Mouse (Mus musculus): Measurements from ENCODE around the gene Rxra.
A peak's percentile ranks its signal among the peaks of the same experiment; 100 is the strongest.

Gene Rxra

DNA sequence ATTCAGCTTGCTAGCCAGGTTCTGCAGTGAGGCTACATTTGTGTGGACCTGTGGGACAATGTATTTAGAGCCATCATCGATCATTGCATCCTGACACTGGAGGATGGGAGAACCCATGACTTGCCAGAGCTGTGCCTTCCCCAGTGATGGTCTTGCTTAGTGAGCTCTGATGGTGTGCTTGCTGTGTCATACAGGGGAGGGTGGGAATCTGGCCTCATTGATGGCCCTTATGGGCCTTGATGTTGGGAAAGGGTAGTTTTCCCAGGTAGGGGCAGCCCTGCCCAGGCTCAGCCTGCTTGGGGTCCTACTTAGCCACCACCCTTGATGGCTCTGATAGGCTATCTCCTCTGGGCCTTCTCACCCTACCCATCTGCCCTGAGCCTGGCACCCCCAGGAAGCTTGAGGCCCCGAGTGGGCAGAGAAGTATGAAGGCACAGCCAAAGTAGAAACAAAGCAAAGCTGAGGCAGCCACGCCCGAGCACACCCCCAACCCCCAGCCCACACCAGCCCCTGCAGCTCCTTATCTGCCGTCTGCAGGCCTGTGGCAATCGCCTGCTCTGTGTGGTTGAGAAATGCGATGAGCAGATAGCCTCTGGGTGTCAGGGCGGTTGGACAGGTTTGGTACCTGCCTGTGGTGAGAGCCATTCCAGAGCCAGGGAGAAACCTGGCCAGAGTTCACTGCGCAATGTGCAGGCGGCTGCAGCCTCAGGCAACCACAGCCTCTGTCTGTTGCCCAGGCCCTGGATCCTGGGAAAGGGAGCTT is 26.8 kb downstream of the Rxra start:
- DNase-seq (ENCODE audit: low spot score in 2 of 2), result peak; percentile 29 to 35

DNA sequence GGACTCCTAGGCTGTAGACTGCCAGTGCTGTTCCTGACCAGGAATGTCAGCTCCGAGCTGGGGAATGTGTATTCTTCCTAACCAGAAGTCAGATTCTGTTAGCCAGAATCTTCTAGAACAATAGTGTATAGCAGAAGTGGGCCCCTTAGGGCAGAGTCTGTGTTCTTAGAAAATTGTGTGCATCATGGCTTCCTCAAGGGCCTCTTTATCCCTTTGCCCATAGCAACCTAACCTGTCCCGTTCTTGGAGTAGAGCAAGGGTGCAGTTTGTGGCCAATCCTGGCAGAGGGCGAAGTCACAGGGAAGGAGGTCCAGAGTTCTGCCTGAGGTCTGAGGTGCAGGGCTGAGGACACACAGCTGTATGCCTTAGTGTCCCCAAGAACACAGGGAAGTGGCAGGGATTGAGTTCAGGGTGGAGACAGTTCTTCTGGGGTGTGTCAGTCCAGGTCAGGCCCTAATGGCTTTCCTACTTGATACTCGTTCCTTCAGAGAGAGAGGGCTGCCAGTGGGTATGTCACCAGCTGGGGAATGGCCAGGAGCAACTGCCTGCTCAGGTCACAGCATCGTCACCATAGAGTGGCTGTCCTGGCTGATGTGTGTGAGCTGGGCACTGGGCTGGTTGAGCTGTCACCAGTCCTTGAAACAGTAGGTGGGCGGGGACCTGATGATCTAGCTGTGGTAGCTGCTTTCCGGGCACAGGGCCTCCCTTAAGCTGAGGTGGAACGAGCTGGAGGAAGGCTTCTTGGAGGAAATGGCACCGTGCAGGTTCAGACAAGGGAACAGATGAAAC is 27.8 kb downstream of the Rxra start:
- DNase-seq (ENCODE audit: low spot score in 2 of 2), result no peak

DNA sequence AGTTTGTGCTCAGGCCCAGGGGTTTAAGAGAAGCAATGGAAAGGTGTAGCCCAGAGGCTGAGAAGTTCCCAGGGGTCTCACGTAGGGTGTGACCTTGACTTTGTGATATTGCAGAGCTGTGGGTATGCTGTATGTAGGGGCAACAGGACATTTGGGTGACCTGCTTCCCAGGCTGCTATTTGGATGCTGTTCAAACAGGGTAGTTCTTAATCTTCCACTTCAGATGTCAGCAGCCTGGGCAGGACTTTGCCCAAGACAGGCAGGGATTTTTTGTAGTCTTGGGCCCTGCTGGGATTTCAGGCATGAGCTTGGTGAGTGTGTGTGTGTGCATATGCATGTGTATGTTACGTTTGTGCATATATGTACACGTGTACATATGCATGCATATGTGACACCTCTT is 28.4 kb downstream of the Rxra start:
- no peak for DNase-seq (ENCODE audit: low spot score in 2 of 2)

DNA sequence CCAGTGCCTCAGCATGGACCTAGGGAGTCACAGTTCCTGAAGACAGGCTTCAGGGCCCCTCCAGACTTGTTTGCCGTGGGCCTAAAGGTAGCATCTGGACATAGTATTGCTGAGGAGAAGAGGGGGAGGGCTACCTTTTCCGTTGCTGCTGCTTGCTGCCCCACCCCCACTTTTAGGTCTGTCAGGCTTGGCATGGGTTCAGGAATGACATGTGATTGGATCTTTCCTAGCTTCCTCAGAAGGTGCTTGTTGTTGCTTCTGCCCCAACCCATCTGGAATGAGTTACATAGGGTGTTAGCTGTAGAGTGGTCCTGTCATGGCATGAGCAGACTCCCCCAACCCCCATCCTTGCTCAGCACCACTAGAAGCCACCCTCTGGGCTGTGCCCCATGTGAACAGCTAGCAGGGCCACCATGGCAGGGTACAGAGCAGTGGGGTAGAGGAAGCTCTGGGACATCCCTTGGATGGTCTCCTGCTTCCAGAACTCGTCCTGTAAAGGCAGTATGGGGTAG is 34.7 kb downstream of the Rxra start:
- no peak for DNase-seq (ENCODE audit: low spot score in 2 of 2)

DNA sequence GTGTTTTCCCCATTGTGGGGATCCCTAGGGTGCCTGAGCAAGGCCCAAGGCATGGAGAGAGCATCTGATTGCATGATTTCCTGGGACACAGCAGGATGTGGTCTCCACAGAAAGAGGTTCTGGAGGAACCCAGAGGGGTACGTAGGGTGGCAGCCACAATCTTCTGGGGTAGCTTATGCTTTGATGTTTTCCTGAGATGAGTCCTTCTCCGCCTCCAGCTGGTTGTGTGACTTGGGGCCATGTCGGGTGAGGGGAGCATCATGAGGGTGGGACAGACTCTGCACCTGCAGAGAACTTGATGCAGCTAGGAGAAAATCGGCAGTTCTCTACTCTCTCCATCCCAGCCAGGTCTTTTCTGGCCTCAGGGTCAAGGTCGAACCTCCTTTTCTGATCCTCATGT is 36.4 kb downstream of the Rxra start:
- DNase-seq (ENCODE audit: low spot score in 2 of 2), result no peak

DNA sequence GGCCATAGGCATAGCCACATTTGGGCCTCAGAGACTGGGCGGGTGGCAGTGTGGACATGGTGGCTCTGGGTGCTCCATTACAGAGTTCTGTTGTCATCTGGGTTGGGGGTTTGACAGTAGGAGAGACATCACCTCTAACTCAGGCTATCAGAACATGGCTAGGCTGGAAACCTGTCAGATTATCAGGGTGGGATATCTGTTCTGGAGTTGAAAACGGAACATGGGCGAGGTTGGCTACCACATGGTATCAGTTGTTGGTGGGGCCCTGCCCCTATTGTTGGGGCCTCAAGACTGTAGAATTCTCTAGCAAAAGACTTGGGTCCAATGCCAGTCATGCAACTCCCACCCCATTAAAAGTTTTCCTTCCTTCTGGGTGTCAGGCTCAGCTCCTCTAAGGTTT is 37.1 kb downstream of the Rxra start:
- no peak for DNase-seq (ENCODE audit: low spot score in 2 of 2)

DNA sequence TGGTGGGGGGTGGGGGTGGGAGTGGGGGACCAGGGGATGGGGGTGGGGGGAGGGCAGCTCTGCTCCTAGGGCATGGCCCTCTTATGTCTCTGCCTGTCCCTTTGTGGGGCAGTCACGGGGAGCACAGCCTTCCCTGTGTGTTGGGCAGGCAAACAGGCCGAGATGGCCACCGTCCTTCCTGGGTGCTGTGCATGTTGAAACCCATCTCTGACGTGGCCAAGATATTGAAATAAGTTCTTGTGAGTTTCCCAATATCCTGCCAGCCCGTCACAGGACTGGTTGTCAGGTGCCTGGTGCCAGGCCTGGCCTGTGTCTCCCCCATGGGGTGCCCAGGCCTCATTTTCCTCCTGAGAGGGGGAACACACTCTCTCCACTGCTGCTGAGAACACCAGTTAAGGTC is 37.9 kb downstream of the Rxra start:
- peak in 1 of 2 experiments; percentile 42 for DNase-seq (ENCODE audit: low spot score in 2 of 2)

DNA sequence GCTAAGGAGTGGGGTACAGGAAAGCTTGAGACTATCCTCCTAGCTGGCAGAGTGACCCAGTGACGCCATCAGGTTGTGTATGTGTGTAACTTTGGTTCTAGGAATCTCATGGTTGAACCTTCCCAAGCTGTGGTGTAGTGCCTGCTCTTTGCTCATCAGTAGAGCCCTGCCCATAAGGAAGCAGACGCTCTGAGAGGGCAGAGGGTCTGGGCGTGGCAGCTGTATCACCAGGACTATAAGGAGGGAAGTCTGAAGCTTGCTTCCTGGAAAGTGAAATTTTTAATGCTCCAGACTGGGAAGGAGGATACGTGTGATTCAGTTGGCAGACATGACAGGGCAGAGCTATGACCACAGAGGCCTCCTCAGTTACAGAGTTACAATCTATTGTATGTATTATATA is 39.0 kb downstream of the Rxra start:
- DNase-seq (ENCODE audit: low spot score in 2 of 2), result no peak

DNA sequence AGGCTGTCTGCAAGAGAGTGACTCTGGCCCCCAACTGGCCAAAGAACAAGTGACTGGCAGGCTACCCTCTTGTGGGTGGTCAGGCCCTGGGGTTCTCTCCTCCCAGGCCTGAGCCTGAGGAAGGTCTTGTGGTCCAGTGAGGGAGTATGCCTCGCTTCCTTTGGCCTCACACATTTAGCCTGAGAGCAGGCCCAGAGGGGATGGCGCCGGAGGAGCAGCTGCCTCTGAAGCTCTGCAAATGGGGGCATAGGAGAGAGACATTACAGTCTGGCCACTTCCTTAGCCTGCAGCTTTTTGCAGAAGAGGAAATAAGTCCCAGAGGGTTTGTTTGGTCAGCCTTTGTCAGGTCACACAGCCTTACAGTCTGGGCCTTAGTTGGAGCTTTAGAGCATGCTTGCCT is 40.1 kb downstream of the Rxra start:
- DNase-seq (ENCODE audit: low spot score in 2 of 2), result no peak

DNA sequence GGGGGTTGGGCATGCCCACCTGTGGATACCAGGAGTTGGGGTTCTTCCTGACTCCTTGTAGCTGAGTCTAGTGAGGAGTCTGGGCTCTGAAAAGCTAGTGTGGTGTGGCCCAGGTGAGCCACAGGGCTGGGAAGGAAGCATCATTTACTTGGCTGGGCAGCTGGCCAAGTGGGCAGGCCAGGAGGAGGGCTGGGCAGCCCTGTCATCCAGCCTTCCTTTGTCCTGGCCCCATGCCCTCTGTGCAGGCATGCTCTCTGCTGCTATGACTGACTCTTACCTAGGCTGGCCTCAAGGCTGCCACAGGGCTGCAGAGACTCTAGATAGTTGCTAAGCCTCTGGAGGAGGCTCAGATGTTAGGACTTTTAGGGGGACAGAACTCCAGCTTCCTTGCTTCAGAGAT is 42.0 kb downstream of the Rxra start:
- no peak for DNase-seq (ENCODE audit: low spot score in 2 of 2)

DNA sequence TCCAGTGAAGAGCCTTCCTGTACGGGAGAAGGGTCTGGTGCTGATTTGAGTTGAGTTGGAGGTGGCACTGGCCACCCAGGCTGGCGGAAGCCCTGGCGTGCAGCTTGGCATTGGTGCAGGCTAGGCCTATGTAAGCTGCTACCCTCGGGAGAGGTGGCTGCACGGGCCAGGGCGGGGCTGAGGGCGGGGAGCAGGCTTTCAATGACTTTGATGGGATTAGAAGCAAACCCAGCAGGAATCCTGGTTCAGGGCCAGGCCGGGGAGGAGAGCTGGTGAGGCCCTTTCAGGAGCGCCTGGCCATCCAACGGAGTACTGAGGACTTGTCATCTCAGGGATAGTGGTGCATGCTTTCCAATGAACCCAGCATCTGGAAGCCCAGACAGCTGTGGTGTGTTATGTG is 43.4 kb downstream of the Rxra start:
- no peak for DNase-seq (ENCODE audit: low spot score in 2 of 2)

DNA sequence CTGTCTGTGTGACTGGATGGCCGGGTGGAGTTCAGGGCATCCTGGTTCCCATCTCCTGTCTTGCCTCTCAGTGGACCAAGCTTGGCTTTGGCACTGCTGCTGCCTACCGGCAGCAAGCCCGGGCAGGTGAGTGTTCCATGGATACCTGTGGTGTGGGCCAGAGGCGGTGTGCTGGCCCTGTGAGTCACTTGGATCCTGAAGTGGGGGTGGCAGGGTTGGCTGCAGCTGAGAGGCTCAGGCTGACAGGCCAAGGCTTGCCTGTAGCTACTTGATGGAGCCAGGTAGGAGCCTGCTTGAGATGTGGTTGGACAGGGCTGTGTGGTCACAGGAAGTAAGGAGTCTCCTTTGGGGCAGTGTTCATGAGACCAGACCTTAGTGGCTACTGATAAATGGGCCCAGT is 45.4 kb downstream of the Rxra start:
- no peak for DNase-seq (ENCODE audit: low spot score in 2 of 2)

DNA sequence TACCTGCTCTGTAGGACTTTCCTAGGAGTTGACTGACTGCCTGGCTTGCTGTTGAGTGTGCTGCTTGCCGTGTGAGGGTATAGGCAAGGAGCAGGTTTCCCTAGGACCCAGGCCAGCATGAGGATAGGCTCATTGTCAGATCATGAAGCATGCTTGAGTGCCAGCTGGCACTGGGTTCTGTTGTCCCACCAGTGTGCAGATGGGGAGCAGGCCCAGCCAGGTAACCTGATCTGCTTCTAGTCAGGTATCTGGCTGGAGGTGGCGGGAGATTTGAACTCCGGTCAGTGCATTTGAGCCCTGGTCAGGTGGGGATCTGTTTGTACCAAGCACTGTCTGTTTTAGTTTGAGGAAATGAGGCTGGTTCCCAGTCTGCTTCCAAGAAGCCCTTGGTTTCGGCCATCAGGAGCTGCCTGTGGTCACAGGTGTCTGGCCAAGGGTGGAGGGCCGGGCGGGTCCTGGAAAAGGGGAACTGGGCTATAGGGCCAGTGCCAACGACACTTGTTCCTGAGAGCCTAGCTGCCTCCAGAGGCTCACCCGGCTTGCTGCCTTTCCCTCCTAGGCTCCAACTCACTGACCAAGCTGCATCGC is 48.6 kb downstream of the Rxra start:
- DNase-seq (ENCODE audit: low spot score in 2 of 2), result no peak

DNA sequence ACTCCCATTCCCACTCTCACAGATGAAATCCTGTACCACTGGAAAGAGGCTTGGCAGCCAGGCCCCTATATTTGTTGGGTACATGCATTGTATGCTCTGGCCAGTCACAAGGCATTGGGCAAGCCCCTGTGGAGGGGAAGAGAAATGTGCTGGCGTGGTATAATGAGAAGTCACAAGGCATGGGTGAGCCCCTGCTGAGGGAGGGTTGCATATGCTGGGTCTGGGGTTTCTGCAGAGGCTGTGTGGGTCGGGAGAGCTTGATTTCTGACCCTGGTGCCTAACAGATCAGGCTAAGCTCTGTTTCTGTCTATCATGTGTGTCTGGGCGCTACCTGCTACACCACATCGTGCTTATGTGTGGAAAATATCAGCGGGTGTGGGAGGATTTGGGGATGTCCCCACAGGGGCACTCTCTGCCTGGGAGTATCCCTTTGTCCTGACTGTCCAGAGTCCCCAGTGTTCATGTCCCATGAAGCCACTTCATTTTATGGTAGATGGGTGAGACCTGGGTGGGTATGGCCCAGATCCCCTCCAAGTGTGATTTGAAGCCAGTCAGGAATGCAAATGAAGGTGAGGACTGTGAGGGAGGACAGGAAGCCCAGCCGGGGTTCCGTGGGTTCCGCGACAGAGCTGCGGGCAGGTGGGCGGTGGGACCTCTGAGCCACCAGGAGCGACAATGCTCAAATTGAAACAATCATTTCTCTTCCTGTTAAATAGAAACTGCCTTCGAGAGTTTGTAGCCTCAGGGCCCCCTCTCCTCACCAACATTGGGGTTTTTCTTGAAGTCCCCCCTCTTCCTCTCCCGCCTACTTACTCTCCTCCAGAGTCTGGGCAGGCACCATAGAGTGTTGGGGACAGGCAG is 52.0 kb downstream of the Rxra start:
- DNase-seq (ENCODE audit: low spot score in 2 of 2), result no peak

DNA sequence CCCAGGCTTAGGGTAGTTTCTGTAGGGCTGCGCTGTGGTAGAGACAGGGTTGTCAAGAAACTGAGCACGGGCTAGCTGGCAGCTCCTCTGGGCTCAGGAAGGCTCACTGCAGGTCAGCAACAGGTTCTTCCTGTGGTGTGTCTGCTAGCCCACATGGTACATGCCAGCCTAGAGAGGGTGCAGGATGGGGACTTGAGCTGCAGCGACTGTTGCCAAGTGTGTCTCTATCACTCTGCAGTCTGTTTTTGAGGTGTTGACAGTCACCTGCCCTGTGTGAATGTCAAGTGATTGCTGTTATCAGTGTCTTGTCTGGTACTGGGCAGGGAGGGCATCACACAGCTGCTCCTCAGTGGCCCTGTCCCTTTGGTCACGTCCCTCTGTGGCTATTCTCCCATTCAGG is 52.8 kb downstream of the Rxra start:
- DNase-seq (ENCODE audit: low spot score in 2 of 2), result no peak

DNA sequence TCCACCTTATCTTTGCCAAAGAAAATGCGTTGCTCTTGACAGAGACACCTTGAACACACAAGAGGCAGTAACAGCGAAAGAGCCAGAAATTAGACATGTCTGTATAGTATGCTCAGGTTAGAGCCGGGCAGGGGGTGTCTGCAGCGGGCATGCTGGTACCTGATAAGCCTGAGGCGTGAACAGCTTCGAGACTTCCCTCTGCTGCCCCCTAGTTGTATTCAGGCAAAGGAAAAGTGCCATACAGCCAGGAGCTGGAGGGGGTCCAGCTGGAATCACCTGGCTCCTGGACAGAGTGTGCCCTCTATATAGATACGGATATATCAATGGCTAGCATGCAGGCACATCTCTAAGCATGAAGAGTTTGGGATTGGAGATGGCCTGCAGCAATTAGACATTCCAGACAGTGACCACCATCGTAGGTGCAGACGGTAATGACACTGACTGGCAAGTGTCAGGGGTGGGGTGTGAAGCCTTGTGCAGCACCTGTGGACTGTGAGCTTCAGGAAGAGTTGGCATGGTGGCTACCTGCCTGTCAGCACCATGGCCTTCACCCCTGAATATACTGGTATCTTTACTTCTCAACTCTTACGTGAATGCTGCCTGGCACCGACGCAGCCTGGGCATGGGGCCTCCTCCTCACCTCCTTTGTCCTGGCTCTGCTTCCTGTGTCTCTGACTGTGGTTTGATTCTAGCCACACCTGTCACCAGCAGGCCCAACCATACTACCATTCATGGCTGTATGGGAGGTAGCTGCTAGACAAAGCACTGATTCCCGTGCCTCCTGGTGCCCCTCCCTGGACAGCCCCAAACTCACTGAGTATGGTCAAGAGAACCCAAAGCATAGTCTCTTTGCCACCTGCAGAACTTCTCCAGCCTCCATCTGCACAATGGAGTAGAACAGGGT is 54.0 kb downstream of the Rxra start:
- DNase-seq (ENCODE audit: low spot score in 2 of 2), result no peak

DNA sequence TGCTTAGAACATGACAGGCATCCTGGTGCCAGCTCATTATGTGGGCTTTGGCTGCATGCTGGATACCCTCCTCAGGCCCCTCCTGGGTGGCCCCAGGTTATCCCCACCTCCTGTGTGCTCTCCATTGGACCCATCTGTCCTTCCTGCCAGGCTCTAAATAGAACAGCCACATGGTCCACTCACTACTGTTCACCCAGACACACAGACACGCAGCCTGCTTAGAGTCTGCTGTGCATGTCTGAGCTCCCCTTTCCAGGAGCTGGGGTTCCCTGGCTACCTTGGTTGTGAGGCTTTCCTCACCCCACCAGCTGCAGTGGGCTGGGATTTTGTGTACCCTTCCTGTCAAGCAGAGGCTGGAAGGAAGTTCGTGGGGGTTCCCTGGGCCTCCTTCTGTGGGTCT is 56.8 kb downstream of the Rxra start:
- DNase-seq (ENCODE audit: low spot score in 2 of 2), result no peak

DNA sequence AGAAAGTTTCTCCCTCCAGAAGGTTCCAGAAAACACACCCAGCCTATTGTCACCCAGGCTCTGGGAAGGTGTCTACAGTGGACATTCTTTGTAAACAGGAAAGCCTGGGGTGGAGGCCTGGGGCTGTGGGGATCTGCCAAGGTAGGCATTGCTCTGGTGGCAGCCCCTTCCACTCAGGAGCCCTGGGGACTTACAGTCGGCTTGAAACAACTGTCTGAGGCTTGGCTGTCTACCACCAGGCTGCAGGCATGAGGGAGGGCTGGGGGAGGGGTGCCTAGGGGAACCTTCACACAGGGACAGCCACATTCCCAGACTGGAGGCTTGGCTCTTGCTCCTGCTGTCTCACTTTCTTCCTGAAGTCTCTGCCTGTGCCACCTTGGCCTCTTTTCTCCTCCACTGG is 58.1 kb downstream of the Rxra start:
- no peak for DNase-seq (ENCODE audit: low spot score in 2 of 2)

DNA sequence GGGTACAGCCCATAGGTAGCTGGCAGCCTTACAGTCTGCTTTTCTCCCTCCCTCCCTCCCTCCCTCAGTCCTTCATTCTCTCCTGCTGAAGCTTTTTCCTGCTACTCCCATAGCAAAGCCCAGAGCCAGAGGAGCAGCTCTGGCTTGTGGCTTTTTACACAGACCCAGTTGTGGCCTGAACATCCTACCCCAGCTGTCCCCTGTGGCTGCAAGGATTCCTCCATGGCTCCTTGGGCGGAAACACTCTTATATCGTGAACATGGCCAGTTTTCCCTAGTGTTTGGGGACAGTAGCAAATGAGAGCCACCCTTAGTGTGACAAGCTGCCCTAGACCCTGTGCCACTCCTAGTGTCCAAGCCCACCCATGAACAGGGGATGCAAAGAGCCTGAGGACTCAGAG is 58.6 kb downstream of the Rxra start:
- DNase-seq (ENCODE audit: low spot score in 2 of 2), result no peak

DNA sequence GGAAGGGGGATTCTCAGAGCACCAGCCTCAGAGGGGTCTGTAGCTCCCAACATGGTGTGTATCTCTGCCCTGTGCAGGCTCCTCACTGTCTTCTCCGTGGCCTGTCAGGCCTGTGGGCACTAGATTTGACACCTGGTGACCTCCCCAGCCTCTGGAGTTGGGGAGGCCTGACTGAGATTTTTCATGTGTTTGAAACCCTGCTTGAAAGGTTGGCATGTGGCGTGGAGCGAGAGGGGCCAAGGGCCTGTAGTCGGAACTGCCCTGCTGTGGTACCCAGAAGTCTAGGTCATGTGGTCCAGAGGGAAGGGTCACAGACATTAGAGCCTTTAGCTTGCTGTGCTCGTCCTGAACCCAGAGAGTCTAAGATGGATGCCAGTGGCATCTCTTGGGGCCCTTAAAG is 60.6 kb downstream of the Rxra start:
- no peak for DNase-seq (ENCODE audit: low spot score in 2 of 2)

DNA sequence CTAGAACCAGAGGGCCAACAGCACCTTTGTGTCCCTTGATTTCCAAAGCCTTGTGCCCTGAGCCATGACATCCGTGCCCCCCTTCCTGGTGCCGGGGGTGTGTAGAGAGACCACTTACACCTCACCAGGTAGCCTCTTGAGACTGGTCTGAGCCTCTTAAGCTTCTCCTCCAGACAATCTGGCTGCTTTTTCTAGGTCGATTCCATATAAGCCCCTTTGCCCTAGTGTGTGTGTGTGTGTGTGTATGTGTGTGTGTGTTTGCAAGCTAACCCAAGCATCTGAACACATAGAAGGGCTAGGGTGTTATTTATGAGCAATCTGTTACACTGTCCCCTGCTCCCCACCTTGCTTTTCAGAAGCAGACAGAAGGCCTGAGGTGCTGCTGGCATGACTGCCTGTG is 62.2 kb downstream of the Rxra start:
- DNase-seq (ENCODE audit: low spot score in 2 of 2), result no peak
